Mouse (Mus musculus) E14TG2a.4 (cell line): Measurements from ENCODE around the gene Trim34a.

Experiments used
- CTCF ChIP-seq: conservative IDR thresholded peaks from 2 replicates; pipeline ENCODE4 v1.5.1; 2014; ENCODE audit warnings: low read length
- POU5F1 ChIP-seq: IDR thresholded peaks from 2 replicates; pipeline ENCODE4 v1.6.1; 2014; ENCODE audit warnings: low read length, borderline replicate concordance

DNA sequence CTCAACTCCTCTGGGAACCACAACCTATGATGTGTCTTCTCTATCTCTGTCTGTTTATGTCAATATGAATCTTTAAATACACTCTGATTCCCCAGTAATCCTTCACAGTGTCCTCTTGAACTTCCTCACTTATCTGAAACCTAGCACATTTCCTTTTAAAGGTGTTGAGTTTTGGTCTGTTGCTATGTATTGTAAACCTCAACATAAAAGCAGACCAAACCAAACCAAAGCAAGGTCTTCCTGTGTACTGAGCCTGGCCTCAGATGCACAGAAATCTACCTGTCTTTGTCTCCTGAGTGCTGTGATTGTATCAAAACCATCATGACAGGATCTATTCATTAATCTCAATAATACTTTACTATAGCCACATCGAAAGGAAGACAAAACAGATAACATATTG, 46.4 kb downstream of the Trim34a start:
- no peak for TF ChIP-seq CTCF
- no peak for TF ChIP-seq POU5F1
